Mouse (Mus musculus): ENCODE data around the gene Kcnk7.

The Kcnk7 gene

GRCm38 (mm10) chr19:5704163-5704800, at the start of gene Kcnk7:
Gene Kcnk7, plus strand, starts transcription at chr19:5704367.
- Histone ChIP-seq H3K27me3 (ENCODE audit: control insufficient read depth, insufficient read depth, low read length, poor library complexity, severe bottlenecking) (no peaks in the 10 kb centered on the region), H3K36me3 (ENCODE audit: control insufficient read depth, insufficient read depth, low read length, poor library complexity, severe bottlenecking) (peaks cover 16% of the 10 kb centered on the region)
- no peak for DNase-seq (ENCODE audit: low read depth, low spot score)

GRCm38 (mm10) chr19:5654720-5655298, 49.4 kb upstream of the Kcnk7 start:
- no peak for DNase-seq (ENCODE audit: low read depth, low spot score)
- Histone ChIP-seq H3K36me3 (ENCODE audit: control insufficient read depth, insufficient read depth, low read length, poor library complexity, severe bottlenecking) (peaks cover 59% of the 10 kb centered on the region), H3K27me3 (ENCODE audit: control insufficient read depth, insufficient read depth, low read length, poor library complexity, severe bottlenecking) (no peaks in the 10 kb centered on the region)

DNA sequence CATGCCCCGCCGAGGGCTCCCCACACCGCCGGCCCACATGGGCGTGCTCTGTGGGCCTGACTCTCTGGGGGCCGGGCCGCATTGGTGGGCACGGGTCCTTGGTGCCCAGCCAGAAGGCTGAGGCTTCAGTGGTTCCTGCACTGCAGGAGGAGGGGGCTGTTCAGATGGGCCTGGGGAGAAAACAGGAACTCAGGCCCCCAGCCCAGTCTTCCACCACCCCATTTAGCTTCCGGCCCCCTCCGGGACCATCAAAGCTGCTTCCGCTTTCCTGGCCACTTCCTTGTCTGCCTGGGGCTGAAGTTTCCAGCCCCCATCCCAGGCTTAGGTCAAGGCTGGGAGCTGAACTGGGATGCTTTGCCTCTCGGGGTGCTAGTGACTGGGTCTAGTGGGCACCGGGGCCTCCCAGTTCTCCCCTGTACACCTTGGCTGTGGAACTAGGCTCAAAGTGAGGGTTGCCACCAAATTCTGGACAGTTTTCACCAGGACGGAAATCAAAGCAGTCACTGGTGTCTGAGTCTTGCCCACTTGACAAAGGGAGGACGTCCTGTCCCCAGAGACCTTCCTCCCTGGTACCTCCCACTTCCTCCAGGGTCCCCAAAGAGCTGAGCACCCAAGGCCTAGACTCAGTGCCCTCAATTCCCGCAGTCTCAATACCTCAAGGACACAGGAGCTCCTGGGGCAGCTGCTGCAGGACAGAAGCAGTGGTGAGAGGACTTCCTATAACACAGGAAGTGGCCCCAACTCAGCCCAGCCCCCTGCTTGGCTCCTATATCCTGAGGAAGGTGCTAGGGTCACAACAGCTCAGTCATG, 43.0 kb upstream of the Kcnk7 start:
- no peaks in the 10 kb centered on the region for H3K27me3 ChIP-seq (ENCODE audit: control insufficient read depth, insufficient read depth, low read length, poor library complexity, severe bottlenecking)
- peak; percentile 79 for DNase-seq (ENCODE audit: low read depth, low spot score)
- peaks cover 25% of the 10 kb centered on the region for H3K36me3 ChIP-seq (ENCODE audit: control insufficient read depth, insufficient read depth, low read length, poor library complexity, severe bottlenecking)

- DNase-seq (ENCODE audit: low read depth, low spot score) = peak; percentile 91
- Histone ChIP-seq H3K36me3 (ENCODE audit: control insufficient read depth, insufficient read depth, low read length, poor library complexity, severe bottlenecking) (peaks cover 23% of the 10 kb centered on the region), H3K27me3 (ENCODE audit: control insufficient read depth, insufficient read depth, low read length, poor library complexity, severe bottlenecking) (no peaks in the 10 kb centered on the region)
Observed at GRCm38 (mm10) chr19:5662310-5662709, 41.9 kb upstream of the Kcnk7 start.

DNA sequence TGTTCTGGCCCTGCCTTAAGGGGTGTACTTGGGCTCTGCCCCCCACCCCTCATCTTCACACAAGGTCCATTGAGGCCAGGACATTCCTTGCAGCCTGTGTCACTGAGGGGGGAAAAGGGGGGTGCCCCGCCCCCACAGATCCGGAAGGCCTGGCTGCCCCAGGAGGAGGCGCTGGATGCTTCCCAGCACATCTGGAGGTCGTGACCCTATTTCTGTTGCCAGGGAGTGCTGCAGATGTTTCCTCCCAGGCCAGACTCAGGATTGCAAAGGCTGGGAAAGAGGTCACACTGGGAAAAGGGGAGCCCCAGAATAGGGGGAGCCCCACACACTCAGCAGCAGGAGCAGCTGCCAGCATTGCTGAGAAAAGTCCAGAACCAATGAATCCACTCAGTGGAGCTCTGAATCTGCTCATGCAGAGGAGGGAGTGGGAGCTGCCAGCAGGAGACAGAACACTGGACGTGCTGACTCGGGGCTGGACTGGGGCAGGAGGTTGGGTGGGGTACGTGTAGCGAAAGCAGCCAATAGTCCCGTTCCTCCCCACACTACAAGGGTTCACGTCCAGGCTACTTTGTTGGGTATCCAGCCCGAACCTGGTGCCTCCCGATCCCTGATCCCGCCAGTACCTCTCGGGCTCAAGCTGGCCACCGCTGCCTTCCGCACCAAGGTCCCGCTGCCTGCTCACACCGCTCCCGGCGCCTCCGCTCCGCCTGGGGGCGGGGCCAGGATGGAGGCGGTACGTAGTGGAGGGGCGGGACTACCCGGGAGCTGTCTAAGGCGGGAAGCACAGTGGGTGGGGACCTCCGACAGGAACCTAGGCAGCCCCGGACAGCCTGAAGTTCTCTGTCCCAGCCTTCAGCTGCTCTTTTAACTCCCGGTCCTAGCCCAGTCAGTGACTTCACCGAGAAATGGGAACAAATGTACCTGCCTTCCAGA, 40.9 kb upstream of the Kcnk7 start, which contains the start of gene Sipa1:
Sipa1 (minus strand) TSS at position 727 of the 933 bp plus-strand sequence.
- H3K36me3 ChIP-seq (ENCODE audit: control insufficient read depth, insufficient read depth, low read length, poor library complexity, severe bottlenecking) = peaks cover 17% of the 10 kb centered on the region

DNA sequence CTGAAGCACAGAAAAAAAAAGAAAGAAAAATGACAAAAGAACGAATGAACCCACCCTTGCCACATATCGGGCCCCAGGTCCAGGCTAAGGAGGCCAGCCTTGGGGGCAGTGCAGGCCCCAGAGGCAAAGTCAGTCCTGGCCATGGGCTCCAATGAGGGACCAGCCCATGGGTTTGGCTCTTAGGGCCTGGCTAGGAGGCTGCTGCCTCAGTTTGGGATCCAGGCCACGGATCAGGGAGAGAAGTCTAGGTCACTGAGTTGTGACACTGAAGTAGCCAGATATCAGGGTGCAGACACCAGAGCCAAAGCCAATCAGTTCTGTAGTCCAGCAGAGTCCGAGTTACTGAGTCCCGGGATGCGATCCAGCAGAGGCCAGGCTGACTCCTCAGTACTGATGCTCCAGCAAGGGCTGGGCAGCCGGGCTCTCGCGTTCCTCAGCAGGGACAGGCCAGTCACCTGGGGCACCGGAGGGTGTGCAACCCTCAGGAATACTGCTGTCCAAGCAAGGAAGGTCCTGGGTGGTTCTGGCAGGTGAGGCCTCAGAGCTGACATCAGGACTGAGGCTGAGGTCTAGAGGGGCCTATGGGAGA, 39.4 kb upstream of the Kcnk7 start:
- H3K27me3 ChIP-seq (ENCODE audit: control insufficient read depth, insufficient read depth, low read length, poor library complexity, severe bottlenecking) = no peaks in the 10 kb centered on the region
- no peak for DNase-seq (ENCODE audit: low read depth, low spot score)
- H3K36me3 ChIP-seq (ENCODE audit: control insufficient read depth, insufficient read depth, low read length, poor library complexity, severe bottlenecking) = peaks cover 8% of the 10 kb centered on the region

More for the DNA sequence above, 40.9 kb upstream of the Kcnk7 start, which contains the start of gene Sipa1:
- peak; percentile 91 for DNase-seq (ENCODE audit: low read depth, low spot score)
- H3K27me3 ChIP-seq (ENCODE audit: control insufficient read depth, insufficient read depth, low read length, poor library complexity, severe bottlenecking) = no peaks in the 10 kb centered on the region

DNA sequence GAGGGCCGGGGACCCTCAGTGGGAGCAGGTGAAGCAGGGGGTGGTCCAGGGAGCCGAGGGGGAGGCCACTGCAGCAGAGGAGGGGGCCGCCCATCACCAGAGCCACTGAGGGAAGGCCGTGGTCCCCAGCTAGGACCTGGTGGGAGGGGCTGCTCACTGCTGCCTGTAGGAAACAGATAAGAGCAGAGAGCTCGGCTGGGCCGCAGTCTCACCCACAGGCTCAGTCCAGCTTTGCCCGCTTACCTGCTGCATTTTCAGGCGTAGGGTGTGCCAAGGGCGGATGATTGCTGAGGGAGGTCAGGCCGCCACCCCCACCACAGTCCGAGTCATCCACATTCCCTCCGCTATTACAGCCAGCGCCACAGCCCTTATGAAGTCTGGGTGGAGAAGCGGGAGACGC, 38.7 kb upstream of the Kcnk7 start:
- H3K27me3 ChIP-seq (ENCODE audit: control insufficient read depth, insufficient read depth, low read length, poor library complexity, severe bottlenecking) = no peaks in the 10 kb centered on the region
- DNase-seq (ENCODE audit: low read depth, low spot score) = no peak
- H3K36me3 ChIP-seq (ENCODE audit: control insufficient read depth, insufficient read depth, low read length, poor library complexity, severe bottlenecking) = peaks cover 5% of the 10 kb centered on the region

GRCm38 (mm10) chr19:5666386-5666785, 37.8 kb upstream of the Kcnk7 start:
- no peaks in the 10 kb centered on the region for H3K27me3 ChIP-seq (ENCODE audit: control insufficient read depth, insufficient read depth, low read length, poor library complexity, severe bottlenecking)
- peaks cover 8% of the 10 kb centered on the region for H3K36me3 ChIP-seq (ENCODE audit: control insufficient read depth, insufficient read depth, low read length, poor library complexity, severe bottlenecking)
- DNase-seq (ENCODE audit: low read depth, low spot score) = no peak

- Histone ChIP-seq H3K27me3 (ENCODE audit: control insufficient read depth, insufficient read depth, low read length, poor library complexity, severe bottlenecking) (no peaks in the 10 kb centered on the region), H3K36me3 (ENCODE audit: control insufficient read depth, insufficient read depth, low read length, poor library complexity, severe bottlenecking) (peaks cover 11% of the 10 kb centered on the region)
- DNase-seq (ENCODE audit: low read depth, low spot score) = no peak
Observed at GRCm38 (mm10) chr19:5668372-5668771, 35.8 kb upstream of the Kcnk7 start.

GRCm38 (mm10) chr19:5680432-5680831, 23.7 kb upstream of the Kcnk7 start:
- Histone ChIP-seq H3K36me3 (ENCODE audit: control insufficient read depth, insufficient read depth, low read length, poor library complexity, severe bottlenecking) (peaks cover 26% of the 10 kb centered on the region), H3K27me3 (ENCODE audit: control insufficient read depth, insufficient read depth, low read length, poor library complexity, severe bottlenecking) (no peaks in the 10 kb centered on the region)
- no peak for DNase-seq (ENCODE audit: low read depth, low spot score)

GRCm38 (mm10) chr19:5684236-5684635, 19.9 kb upstream of the Kcnk7 start:
- DNase-seq (ENCODE audit: low read depth, low spot score) = no peak
- H3K27me3 ChIP-seq (ENCODE audit: control insufficient read depth, insufficient read depth, low read length, poor library complexity, severe bottlenecking) = no peaks in the 10 kb centered on the region

DNA sequence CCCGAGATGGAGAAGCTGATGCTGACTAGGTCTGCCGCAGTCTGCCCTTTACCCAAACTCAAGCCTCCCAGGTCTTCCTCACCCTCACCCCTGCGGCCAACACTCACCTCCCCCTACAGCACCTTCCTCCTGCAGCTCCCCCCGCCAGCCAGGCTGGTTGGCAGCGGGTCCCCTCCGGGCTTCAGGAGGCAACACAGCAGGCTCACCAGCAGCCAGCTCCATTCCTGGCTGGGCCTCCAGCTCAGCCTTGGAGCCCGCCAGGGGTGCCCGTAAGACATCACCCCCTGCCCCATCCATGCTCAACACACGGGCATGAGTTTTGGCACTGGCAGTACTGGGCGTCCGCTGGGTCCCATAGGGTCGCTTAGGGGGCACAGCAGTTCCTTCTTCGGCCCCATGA, 19.2 kb upstream of the Kcnk7 start:
- no peak for DNase-seq (ENCODE audit: low read depth, low spot score)
- no peaks in the 10 kb centered on the region for H3K27me3 ChIP-seq (ENCODE audit: control insufficient read depth, insufficient read depth, low read length, poor library complexity, severe bottlenecking)
- peaks cover 17% of the 10 kb centered on the region for H3K36me3 ChIP-seq (ENCODE audit: control insufficient read depth, insufficient read depth, low read length, poor library complexity, severe bottlenecking)

More at GRCm38 (mm10) chr19:5684236-5684635, 19.9 kb upstream of the Kcnk7 start:
- H3K36me3 ChIP-seq (ENCODE audit: control insufficient read depth, insufficient read depth, low read length, poor library complexity, severe bottlenecking) = peaks cover 17% of the 10 kb centered on the region

GRCm38 (mm10) chr19:5685431-5685830, 18.7 kb upstream of the Kcnk7 start:
- no peak for DNase-seq (ENCODE audit: low read depth, low spot score)
- Histone ChIP-seq H3K27me3 (ENCODE audit: control insufficient read depth, insufficient read depth, low read length, poor library complexity, severe bottlenecking) (no peaks in the 10 kb centered on the region), H3K36me3 (ENCODE audit: control insufficient read depth, insufficient read depth, low read length, poor library complexity, severe bottlenecking) (peaks cover 17% of the 10 kb centered on the region)

DNA sequence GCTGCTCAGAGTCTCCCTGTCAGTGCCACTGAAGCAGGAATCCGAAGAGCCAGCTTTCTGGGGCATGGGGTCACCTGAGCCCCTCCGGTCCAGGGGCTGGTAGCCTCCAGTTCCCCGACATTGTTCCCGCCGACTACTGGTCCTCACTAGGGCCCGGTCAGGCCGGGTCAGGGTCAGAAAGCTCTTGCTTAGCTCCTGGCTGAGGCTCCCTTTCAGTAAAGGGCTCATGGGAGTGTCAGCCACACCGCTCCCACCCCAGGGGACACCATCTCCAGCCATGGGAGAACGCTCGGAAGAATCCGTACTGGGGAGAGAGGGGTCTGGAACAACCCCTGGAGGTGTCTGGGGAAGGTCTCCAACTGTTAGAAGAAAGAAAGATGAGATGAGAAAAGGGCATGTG, 18.3 kb upstream of the Kcnk7 start:
- Histone ChIP-seq H3K36me3 (ENCODE audit: control insufficient read depth, insufficient read depth, low read length, poor library complexity, severe bottlenecking) (peaks cover 17% of the 10 kb centered on the region), H3K27me3 (ENCODE audit: control insufficient read depth, insufficient read depth, low read length, poor library complexity, severe bottlenecking) (no peaks in the 10 kb centered on the region)
- DNase-seq (ENCODE audit: low read depth, low spot score) = no peak

All from splenic B cell, adult 2 months (primary cell).